Mouse (Mus musculus): ENCODE data around the gene Nup85. TPM values are rescaled to one million over a fixed set of nuclear protein-coding genes. Genes with fewer than 3 reads are reported as not detected.

The Nup85 gene
- total RNA-seq, 1 experiment, result 279 TPM

- DNase-seq (ENCODE audit: low read depth, low spot score), result no peak
- peaks cover 4 to 7% of the 10 kb centered on the region in 2 experiments; a peak in 3 of 4 replicates for H3K4me1 ChIP-seq (ENCODE audit: control insufficient read depth in 2 of 2, insufficient read depth in 2 of 2, low read length in 2 of 2, poor library complexity in 1 of 2)
- no peaks in the 10 kb centered on the region for H3K9me3 ChIP-seq (ENCODE audit: control insufficient read depth, insufficient read depth, low read depth, low read length)
- H3K27ac ChIP-seq (ENCODE audit: insufficient read depth, low read depth, low read length, poor library complexity, severe bottlenecking), result no peak overlapping the region
- in situ Hi-C loops (cut with MboI; ENCODE audit: low sequenced_read_pairs in 2 of 2, unreplicated experiment in 2 of 2), result no loop called here
- no peak overlapping the region for H3K4me3 ChIP-seq (ENCODE audit: insufficient read depth in 1 of 2, low read depth in 1 of 2, low read length in 2 of 2, poor library complexity in 1 of 2, severe bottlenecking in 1 of 2)
- no peak overlapping the region for H3K9ac ChIP-seq (ENCODE audit: insufficient read depth, low read depth, low read length, poor library complexity, severe bottlenecking)
- H3K36me3 ChIP-seq (ENCODE audit: control insufficient read depth, insufficient read depth, low read length, poor library complexity, severe bottlenecking), result peaks cover 75% of the 10 kb centered on the region
- TF ChIP-seq ZC3H11A (IDR thresholded peaks at IDR 0.05; ENCODE audit: borderline replicate concordance, low read depth, low read length) (no peak), HCFC1 (IDR thresholded peaks at IDR 0.05; ENCODE audit: borderline replicate concordance, insufficient read depth, low read length) (no peak), MAFK (IDR thresholded peaks at IDR 0.05; ENCODE audit: insufficient read depth, low read depth, low read length) (no peak), CHD2 (IDR thresholded peaks at IDR 0.05; ENCODE audit: low read depth, low read length) (no peak), ZNF384 (IDR thresholded peaks at IDR 0.05; ENCODE audit: low read depth, low read length) (no peak)
Observed at GRCm38 (mm10) chr11:115584376-115585073, 20.3 kb downstream of the Nup85 start.

GRCm38 (mm10) chr11:115585573-115586100 is 21.4 kb downstream of the Nup85 start:
- Histone ChIP-seq H3K36me3 (ENCODE audit: control insufficient read depth, insufficient read depth, low read length, poor library complexity, severe bottlenecking) (peaks cover 80% of the 10 kb centered on the region), H3K4me3 (ENCODE audit: insufficient read depth in 1 of 2, low read depth in 1 of 2, low read length in 2 of 2, poor library complexity in 1 of 2, severe bottlenecking in 1 of 2) (no peak overlapping the region), H3K9me3 (ENCODE audit: control insufficient read depth, insufficient read depth, low read depth, low read length) (no peaks in the 10 kb centered on the region), H3K27ac (ENCODE audit: insufficient read depth, low read depth, low read length, poor library complexity, severe bottlenecking) (no peak overlapping the region), H3K9ac (ENCODE audit: insufficient read depth, low read depth, low read length, poor library complexity, severe bottlenecking) (no peak overlapping the region), H3K4me1 (ENCODE audit: control insufficient read depth in 2 of 2, insufficient read depth in 2 of 2, low read length in 2 of 2, poor library complexity in 1 of 2) (peaks cover 4 to 8% of the 10 kb centered on the region in 2 experiments; a peak in 3 of 4 replicates)
- TF ChIP-seq ZNF384 (IDR thresholded peaks at IDR 0.05; ENCODE audit: low read depth, low read length), result no peak
- TF ChIP-seq MAFK (IDR thresholded peaks at IDR 0.05; ENCODE audit: insufficient read depth, low read depth, low read length), result no peak
- no peak for TF ChIP-seq ZC3H11A (IDR thresholded peaks at IDR 0.05; ENCODE audit: borderline replicate concordance, low read depth, low read length)
- no peak for TF ChIP-seq CHD2 (IDR thresholded peaks at IDR 0.05; ENCODE audit: low read depth, low read length)
- no peak for TF ChIP-seq HCFC1 (IDR thresholded peaks at IDR 0.05; ENCODE audit: borderline replicate concordance, insufficient read depth, low read length)
- DNase-seq (ENCODE audit: low read depth, low spot score), result no peak
- in situ Hi-C loops (cut with MboI; ENCODE audit: low sequenced_read_pairs in 2 of 2, unreplicated experiment in 2 of 2), result no loop called here

GRCm38 (mm10) chr11:115586403-115586802 is 22.2 kb downstream of the Nup85 start:
- in situ Hi-C loops (cut with MboI; ENCODE audit: low sequenced_read_pairs in 2 of 2, unreplicated experiment in 2 of 2), result no loop called here
- Histone ChIP-seq H3K9ac (ENCODE audit: insufficient read depth, low read depth, low read length, poor library complexity, severe bottlenecking) (no peak overlapping the region), H3K4me1 (ENCODE audit: control insufficient read depth in 2 of 2, insufficient read depth in 2 of 2, low read length in 2 of 2, poor library complexity in 1 of 2) (peaks cover 4 to 13% of the 10 kb centered on the region in 2 experiments; a peak in 3 of 4 replicates), H3K4me3 (ENCODE audit: insufficient read depth in 1 of 2, low read depth in 1 of 2, low read length in 2 of 2, poor library complexity in 1 of 2, severe bottlenecking in 1 of 2) (no peak overlapping the region), H3K27ac (ENCODE audit: insufficient read depth, low read depth, low read length, poor library complexity, severe bottlenecking) (no peak overlapping the region; the same call in 1 of the 2 replicates), H3K9me3 (ENCODE audit: control insufficient read depth, insufficient read depth, low read depth, low read length) (no peaks in the 10 kb centered on the region), H3K36me3 (ENCODE audit: control insufficient read depth, insufficient read depth, low read length, poor library complexity, severe bottlenecking) (peaks cover 81% of the 10 kb centered on the region)
- DNase-seq (ENCODE audit: low read depth, low spot score), result no peak
- no peak for TF ChIP-seq MAFK (IDR thresholded peaks at IDR 0.05; ENCODE audit: insufficient read depth, low read depth, low read length)
- no peak for TF ChIP-seq ZC3H11A (IDR thresholded peaks at IDR 0.05; ENCODE audit: borderline replicate concordance, low read depth, low read length)
- no peak for TF ChIP-seq HCFC1 (IDR thresholded peaks at IDR 0.05; ENCODE audit: borderline replicate concordance, insufficient read depth, low read length)
- no peak for TF ChIP-seq ZNF384 (IDR thresholded peaks at IDR 0.05; ENCODE audit: low read depth, low read length)

GRCm38 (mm10) chr11:115587984-115588383 is 23.8 kb downstream of the Nup85 start:
- peak overlapping the region; percentile 29; the same call in 1 of the 2 replicates for H3K27ac ChIP-seq (ENCODE audit: insufficient read depth, low read depth, low read length, poor library complexity, severe bottlenecking)
- H3K4me3 ChIP-seq (ENCODE audit: insufficient read depth in 1 of 2, low read depth in 1 of 2, low read length in 2 of 2, poor library complexity in 1 of 2, severe bottlenecking in 1 of 2), result no peak overlapping the region
- H3K9ac ChIP-seq (ENCODE audit: insufficient read depth, low read depth, low read length, poor library complexity, severe bottlenecking), result no peak overlapping the region
- peaks cover 77% of the 10 kb centered on the region for H3K36me3 ChIP-seq (ENCODE audit: control insufficient read depth, insufficient read depth, low read length, poor library complexity, severe bottlenecking)
- H3K9me3 ChIP-seq (ENCODE audit: control insufficient read depth, insufficient read depth, low read depth, low read length), result no peaks in the 10 kb centered on the region
- no peak for DNase-seq (ENCODE audit: low read depth, low spot score)
- peaks cover 4 to 13% of the 10 kb centered on the region in 2 experiments; a peak in 3 of 4 replicates for H3K4me1 ChIP-seq (ENCODE audit: control insufficient read depth in 2 of 2, insufficient read depth in 2 of 2, low read length in 2 of 2, poor library complexity in 1 of 2)
- in situ Hi-C loops (cut with MboI; ENCODE audit: low sequenced_read_pairs in 2 of 2, unreplicated experiment in 2 of 2), result no loop called here
- no peak for TF ChIP-seq MAFK (IDR thresholded peaks at IDR 0.05; ENCODE audit: insufficient read depth, low read depth, low read length)
- no peak for TF ChIP-seq HCFC1 (IDR thresholded peaks at IDR 0.05; ENCODE audit: borderline replicate concordance, insufficient read depth, low read length)
- no peak for TF ChIP-seq ZC3H11A (IDR thresholded peaks at IDR 0.05; ENCODE audit: borderline replicate concordance, low read depth, low read length)
- TF ChIP-seq CHD2 (IDR thresholded peaks at IDR 0.05; ENCODE audit: low read depth, low read length), result no peak
- no peak for TF ChIP-seq ZNF384 (IDR thresholded peaks at IDR 0.05; ENCODE audit: low read depth, low read length)
